Mouse (Mus musculus) myocyte (in vitro differentiated cells): Measurements from ENCODE around the gene Spice1.

Experiments used
- CEBPB ChIP-seq: IDR thresholded peaks from 2 replicates; pipeline ENCODE4 v1.6.1; 2011; ENCODE audit warnings: mild to moderate bottlenecking, moderate library complexity; ENCODE audit not compliant: poor library complexity, insufficient read depth, severe bottlenecking
- E2F4 ChIP-seq: IDR thresholded peaks from one replicate; pipeline ENCODE4 v1.6.1; 2011; ENCODE audit warnings: mild to moderate bottlenecking, control low read depth, moderate library complexity; ENCODE audit not compliant: insufficient read depth
- MAX ChIP-seq: IDR thresholded peaks from one replicate; pipeline ENCODE4 v1.6.1; 2011; ENCODE audit warnings: low read depth, mild to moderate bottlenecking, control low read depth
- MYOG ChIP-seq, 3 experiments: IDR thresholded peaks; one replicate each; pipeline ENCODE4 v1.6.1; 2011; ENCODE audit warnings: control low read depth in 2 of 3, low read depth in 2 of 3, mild to moderate bottlenecking in 2 of 3; ENCODE audit not compliant: insufficient read length in 2 of 3, control insufficient read depth in 1 of 3, insufficient read depth in 1 of 3
- POLR2A ChIP-seq: IDR thresholded peaks from one replicate; pipeline ENCODE4 v1.6.1; 2011; ENCODE audit warnings: low read depth, mild to moderate bottlenecking, control low read depth, moderate library complexity; ENCODE audit not compliant: insufficient read length
- POLR2AphosphoS2 ChIP-seq: IDR thresholded peaks from one replicate; pipeline ENCODE4 v1.6.1; 2011; ENCODE audit warnings: low read depth, control low read depth; ENCODE audit not compliant: insufficient read length
- REST ChIP-seq: IDR thresholded peaks from one replicate; pipeline ENCODE4 v1.6.1; 2011; ENCODE audit warnings: mild to moderate bottlenecking, control low read depth, moderate library complexity; ENCODE audit not compliant: insufficient read depth, insufficient read length
- TCF12 ChIP-seq: IDR thresholded peaks from one replicate; pipeline ENCODE4 v1.6.1; 2011; ENCODE audit warnings: mild to moderate bottlenecking, control low read depth; ENCODE audit not compliant: poor library complexity, insufficient read depth, severe bottlenecking
- USF1 ChIP-seq: IDR thresholded peaks from one replicate; pipeline ENCODE4 v1.6.1; 2011; ENCODE audit warnings: low read depth, mild to moderate bottlenecking, control low read depth, moderate library complexity

DNA sequence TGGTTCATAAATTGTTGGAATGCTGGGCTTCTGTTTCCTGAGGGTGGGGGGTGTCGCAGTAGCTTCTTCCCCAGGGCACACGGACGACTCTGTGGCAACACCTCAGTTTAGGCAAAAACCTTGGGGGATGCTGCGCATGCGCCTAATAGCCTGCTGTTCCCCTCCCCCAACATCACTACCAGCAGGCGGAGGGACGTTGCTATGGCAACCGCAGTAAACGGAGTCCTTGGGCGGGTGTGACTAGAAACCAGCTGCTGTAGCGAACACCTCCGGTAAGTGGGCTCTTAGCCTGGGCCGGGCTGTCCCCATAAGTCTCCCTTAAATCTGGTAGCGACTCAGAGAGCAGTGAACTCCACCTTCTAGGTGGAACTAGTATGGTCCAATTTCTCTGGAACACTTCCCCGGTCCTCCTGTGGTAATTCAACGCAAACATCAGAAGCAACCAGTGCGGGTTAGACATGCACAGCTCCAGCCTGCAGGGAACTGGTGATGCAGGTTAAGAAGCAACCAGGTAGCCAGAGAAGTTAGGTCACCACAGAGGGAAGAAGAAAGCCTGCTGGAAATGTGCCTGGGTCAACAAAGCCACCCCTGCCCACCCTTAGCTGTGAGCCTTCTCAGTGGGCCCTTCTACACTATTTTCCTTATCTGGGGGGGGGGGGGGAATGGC is 47.8 kb downstream of the Spice1 start, which contains the start of gene Cfap44:
- no peak for TF ChIP-seq POLR2A
- no peak for TF ChIP-seq USF1
- TF ChIP-seq TCF12 = no peak
- TF ChIP-seq CEBPB = no peak
- no peak for TF ChIP-seq REST
- no peak for TF ChIP-seq MAX
- no peak for TF ChIP-seq E2F4
- no peak for TF ChIP-seq POLR2AphosphoS2
- TF ChIP-seq MYOG (IDR thresholded peaks at IDR 0.05; ENCODE audit: control insufficient read depth in 1 of 3, insufficient read depth in 1 of 3, insufficient read length in 2 of 3, low read depth in 2 of 3) = no peak
